Mouse (Mus musculus) cerebellum, postnatal 4 days (tissue): ENCODE results near the gene Pkm.

Experiments
- DNase-seq, 2 experiments: peaks; one replicate each; pipeline ENCODE4 v3.0.0; 2022; ENCODE audit warnings: low spot score in 2 of 2, mixed read lengths in 1 of 2

Pkm gene

DNA sequence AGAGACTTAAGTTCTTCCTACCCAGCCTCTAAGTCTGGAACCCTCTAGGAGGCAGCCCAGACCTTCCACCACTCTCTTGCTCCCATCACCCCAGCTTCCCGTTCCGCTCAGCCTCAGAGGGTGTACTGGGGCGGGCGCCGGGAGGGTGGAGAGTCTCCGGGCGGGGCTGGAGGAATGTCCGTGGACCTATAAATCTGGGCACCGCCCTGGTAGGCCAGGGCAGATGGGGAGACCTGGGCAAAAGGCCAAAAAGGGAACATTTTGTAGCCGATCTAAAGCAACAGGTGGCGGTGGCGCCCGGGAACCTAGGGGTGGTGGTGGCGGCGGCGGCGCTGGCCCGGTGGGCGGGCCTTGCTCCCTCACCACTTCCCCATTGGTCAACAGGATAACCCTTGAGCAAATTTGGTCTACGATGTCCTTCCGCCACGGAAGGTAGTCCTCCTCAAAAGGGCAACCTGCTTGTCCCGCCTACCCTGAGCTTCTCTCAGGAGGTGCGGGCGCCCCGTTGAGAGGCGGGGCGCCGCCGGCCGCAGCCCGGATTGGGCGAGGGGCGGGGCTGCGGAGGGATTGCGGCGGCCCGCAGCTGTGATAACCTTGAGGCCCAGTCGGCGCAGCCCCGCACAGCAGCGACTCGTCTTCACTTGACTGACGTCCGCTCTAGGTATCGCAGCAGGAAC, at the start of gene Pkm:
TSS of gene Pkm (plus strand) at position 411 of the 677 bp plus-strand sequence.
- DNase-seq = peak; percentile 83 to 89

DNA sequence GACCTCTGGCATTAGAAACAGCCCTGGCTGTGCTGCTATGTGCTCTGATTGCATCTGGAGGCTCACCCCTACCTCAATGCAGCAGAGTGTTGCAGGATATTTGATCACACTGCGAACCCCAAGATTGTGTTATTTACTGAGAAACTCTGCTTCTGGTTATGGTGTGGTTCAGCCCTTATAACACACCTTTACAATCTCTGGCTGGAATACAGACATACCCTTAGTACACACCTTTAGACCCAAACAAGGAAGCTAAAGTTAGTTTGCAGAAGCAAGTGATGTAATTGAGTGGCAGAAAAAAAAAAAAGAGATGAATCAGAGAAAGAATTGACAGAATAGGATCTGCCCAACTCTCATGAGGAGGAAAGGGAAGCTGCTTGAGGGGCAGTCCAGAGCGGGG, 45.2 kb upstream of the Pkm start:
- DNase-seq = no peak

- DNase-seq = no peak
Measured at GRCm38 (mm10) chr9:59615797-59616196, 40.4 kb upstream of the Pkm start.

GRCm38 (mm10) chr9:59616622-59617306, 39.4 kb upstream of the Pkm start, which contains the start of gene Parp6:
Gene Parp6, plus strand, starts transcription at chr9:59617284.
- peak; percentile 99 to 100 for DNase-seq

- no peak for DNase-seq
Measured at GRCm38 (mm10) chr9:59617307-59617973, 38.7 kb upstream of the Pkm start.

DNA sequence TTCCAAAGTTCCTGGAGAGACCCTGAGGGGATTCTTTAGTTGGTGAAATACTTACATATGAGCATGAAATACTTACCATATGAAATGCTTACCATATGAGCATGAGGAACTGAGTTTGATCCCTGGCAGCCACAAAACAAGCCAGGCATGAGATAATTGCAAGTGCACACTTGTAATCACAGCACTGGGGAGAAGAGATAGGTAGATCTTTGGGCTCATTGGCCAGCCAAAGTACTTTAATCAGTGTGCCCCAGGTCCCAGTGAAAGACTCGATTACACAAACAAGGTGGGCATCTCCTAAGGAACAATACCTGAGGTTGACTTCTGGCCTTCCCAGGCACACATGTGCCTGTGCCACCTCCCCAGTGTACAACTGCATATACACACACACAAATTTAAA, 17.8 kb upstream of the Pkm start:
- DNase-seq = no peak

GRCm38 (mm10) chr9:59639936-59640335, 16.2 kb upstream of the Pkm start:
- no peak for DNase-seq

GRCm38 (mm10) chr9:59641320-59641719, 14.8 kb upstream of the Pkm start:
- no peak for DNase-seq

DNA sequence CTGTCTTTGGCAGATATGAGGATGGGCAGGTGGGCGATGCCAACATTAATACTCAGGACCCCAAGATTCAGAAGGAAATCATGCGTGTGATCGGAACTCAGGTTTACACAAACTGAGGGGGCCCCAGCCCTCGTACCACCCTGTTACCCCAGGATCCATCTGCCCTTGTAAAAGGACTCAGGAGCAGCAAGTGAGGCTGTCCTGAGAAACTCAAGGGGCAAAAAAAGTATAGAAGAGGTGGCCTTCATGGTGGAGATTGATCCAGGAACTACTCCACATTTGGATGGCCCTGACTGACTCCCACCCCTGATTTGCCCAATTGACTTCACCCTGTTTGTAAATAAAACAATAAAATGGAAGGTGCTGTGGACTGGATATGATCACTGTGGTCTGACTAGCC, 6.3 kb upstream of the Pkm start:
- DNase-seq = no peak

DNA sequence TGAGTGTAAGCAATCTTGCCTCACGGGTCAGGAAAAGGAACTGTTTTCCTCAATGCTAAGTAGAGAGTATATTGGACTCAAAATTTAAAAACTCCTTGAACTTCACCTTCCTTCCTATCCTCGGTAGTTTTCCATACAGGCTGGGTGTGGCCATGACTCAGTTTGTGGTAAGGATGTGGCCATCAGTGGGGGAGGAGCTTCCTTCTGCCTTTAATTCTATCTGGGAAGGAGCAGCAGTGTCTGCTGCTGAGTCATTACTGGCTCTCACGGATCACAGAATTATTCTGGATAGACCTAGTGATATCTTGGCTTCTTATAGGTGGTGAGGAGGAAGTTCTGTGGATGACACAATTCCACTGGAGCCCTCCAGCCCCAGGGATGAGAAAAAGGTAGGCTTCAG, 2.8 kb upstream of the Pkm start:
- no peak for DNase-seq

- DNase-seq = no peak
Measured at GRCm38 (mm10) chr9:59654450-59654983, 1.7 kb upstream of the Pkm start.

DNA sequence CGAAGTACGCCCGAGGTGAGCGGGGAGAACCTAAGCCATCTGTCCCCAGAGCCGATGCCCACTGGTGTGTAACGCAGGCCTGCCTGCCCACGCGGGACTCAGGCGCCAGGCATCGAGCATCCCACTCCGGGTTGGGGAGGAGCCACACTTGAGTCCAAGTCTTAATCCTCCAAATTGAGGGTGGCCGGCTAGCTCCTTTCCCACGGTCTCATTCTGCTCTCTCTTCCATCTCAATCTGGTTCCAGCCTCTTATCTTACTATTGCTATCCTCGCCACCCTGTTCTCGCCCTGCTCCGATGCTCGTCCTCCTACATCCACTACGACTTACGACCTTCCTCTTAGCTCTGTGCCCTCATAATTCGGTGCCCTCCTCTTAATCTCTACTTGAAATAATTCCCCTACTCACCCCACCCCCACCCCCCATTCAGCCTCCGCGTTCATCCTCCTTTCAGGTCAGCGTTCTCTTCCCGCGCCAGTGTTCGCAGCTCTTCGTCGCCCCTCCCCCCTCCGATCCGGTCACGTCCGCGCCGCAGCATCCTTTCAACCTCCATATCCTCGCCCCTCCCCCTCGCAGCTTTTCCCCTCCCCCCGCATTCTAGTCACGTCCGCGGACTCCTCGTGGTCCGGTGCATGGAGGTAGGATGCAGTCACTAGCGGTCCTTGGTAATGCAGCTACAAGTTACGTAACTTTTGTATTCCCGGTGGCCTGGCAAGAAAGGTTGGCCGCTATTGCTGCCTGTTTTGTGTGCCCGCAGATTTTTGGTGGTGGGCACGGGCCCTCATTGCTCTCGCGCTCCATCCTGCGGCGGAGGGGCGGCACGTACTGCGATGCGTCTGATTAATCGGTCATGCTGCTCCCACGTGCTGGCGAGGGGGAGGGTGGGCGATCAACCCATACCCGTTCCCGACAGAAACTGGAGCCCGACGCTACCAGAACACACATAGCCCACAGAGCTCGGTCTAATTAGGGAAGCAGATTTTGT, 758 bp downstream of the Pkm start:
- DNase-seq = peak; percentile 76 to 89

DNA sequence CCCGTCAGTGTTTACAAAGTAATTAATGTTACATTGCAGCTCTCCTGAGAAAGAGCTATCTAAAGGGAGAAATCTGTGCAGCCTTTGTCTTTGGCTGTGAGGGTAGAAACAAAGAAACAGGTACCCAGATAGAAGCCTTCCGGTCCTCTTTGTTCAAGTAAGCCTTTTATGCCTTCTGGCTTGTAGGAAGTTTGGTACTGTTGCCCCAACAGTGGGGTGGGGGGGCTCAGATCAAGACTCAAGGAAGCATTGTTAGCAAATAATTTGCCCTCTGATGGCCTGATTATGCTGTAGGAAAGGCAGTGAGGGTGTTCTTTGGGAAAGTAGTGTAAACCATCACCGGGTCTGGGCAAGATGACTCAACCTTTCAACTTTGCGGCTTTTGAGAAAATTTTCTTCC, 2.0 kb downstream of the Pkm start:
- DNase-seq = no peak

DNA sequence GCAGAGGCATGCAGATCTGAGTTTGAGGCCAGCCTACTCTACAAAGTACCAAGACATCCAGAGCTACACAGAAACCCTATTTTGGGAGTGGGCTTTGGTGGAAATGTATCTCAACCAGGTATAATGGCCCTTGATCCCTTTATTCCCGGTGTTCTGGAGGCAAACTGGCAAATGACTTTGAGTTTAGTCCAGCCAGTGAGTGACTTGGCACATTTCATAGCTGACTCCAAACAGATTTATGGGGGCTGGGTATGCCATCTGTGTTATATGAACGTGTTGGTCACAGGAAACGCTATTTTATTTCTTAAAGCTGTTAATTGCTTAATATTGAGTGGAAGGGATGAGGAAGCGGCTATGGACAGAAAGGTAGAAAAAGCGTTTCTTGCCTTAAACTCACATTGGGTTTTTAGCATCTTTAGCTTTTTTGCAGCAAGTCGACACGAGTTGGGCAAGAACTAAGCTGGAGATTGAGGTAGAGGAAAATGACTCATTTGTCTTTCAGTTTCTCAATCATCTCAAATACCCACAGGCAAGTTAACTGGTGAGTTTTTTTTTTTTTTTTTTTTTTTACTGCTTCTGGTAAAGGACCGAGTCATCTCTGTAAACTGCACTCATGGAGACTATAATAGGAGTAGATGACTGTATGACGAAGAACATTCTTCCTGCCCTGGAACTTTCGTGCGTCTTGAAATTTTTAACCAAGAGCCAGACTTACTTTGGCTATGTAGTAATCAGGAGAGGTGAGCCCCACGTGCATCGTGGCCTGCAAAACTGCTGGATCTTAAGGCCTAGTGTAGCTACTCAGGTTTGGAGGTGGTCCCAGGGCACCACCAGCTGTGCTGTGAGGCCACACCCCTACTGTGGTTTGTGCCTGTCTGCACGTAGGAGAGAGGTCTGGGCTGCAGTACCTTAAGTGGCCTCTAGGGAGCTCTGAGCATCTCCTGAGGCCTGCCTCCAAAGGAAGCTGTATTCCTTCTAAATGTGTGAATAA, 3.2 kb downstream of the Pkm start:
- DNase-seq = peak; percentile 66 to 82

- peak in 1 of 2 experiments; percentile 41 for DNase-seq
Measured at GRCm38 (mm10) chr9:59660421-59660820, 4.3 kb downstream of the Pkm start.

- no peak for DNase-seq
Measured at GRCm38 (mm10) chr9:59661298-59661975, 5.3 kb downstream of the Pkm start.

DNA sequence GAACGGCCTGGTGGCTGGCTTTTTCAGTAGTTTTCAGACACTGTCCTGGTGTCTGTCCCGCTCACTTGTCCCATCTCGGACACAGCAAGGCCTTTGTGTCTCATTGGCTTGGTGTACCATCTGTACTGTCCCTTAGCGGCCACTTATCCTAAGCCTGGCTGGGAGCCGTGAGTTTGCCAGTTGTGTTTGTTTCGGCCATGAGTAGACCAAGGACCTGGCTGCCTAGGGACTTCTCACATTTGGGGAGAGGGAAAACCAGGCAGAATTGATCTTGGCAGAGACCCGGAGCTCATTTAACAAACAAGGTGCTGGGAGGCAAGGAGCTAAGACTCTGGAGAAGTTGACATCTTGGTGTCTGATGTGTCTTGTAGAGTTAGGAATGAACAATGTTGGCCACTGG, 7.1 kb downstream of the Pkm start:
- DNase-seq = no peak

- DNase-seq = no peak
Measured at GRCm38 (mm10) chr9:59663957-59664356, 7.8 kb downstream of the Pkm start.

GRCm38 (mm10) chr9:59664664-59665256, 8.6 kb downstream of the Pkm start:
- no peak for DNase-seq
